Mouse (Mus musculus) limb, embryonic 14.5 days (tissue): ENCODE data around the gene Chd5. TPM values are rescaled to one million over a fixed set of nuclear protein-coding genes. Genes with fewer than 3 reads are reported as not detected.

ENCODE experiments used
- ATAC-seq: fragments of 200-750 bp; cut with Nextera tagmentation; 2 replicates; pipeline ENCODE4 v1.8.0; 2017; ENCODE audit warnings: low read depth, moderate number of reproducible peaks, moderate TSS enrichment; ENCODE audit not compliant: low FRiP score
- DNase-seq: peaks from one replicate; pipeline ENCODE4 v3.0.0-alpha.2; 2015; ENCODE audit warnings: low spot score
- H3K27ac ChIP-seq: fragments of 300-500 bp; sonication (generic); replicated peaks from 2 replicates; pipeline ENCODE4 v1.5.1; 2014; ENCODE audit warnings: low read depth, mild to moderate bottlenecking, low read length, moderate library complexity, mixed read lengths
- H3K27me3 ChIP-seq: fragments of 300-500 bp; sonication (generic); 2 replicates; pipeline ENCODE4 v1.6.1; 2014; ENCODE audit warnings: low read length, mixed read lengths; ENCODE audit not compliant: control insufficient read depth, insufficient read depth
- H3K36me3 ChIP-seq: fragments of 300-500 bp; sonication (generic); 2 replicates; pipeline ENCODE4 v1.6.1; 2014; ENCODE audit warnings: mild to moderate bottlenecking, low read length, moderate library complexity, mixed read lengths; ENCODE audit not compliant: control insufficient read depth, insufficient read depth
- H3K4me1 ChIP-seq: fragments of 300-500 bp; sonication (generic); 2 replicates; pipeline ENCODE4 v1.6.1; 2014; ENCODE audit warnings: antibody characterized with exemption, low read length, mixed read lengths; ENCODE audit not compliant: control insufficient read depth, insufficient read depth
- H3K4me2 ChIP-seq: fragments of 300-500 bp; sonication (generic); replicated peaks from 2 replicates; pipeline ENCODE4 v1.6.1; 2014; ENCODE audit warnings: low read depth, mild to moderate bottlenecking, low read length, moderate library complexity; ENCODE audit not compliant: severe bottlenecking
- H3K4me3 ChIP-seq: fragments of 300-500 bp; sonication (generic); replicated peaks from 2 replicates; pipeline ENCODE4 v1.5.1; 2014; ENCODE audit warnings: low read length
- H3K9ac ChIP-seq: fragments of 300-500 bp; sonication (generic); 2 replicates; pipeline ENCODE4 v1.6.1; 2014; ENCODE audit warnings: mild to moderate bottlenecking, low read depth, low read length, moderate library complexity; ENCODE audit not compliant: severe bottlenecking
- H3K9me3 ChIP-seq: fragments of 300-500 bp; sonication (generic); 2 replicates; pipeline ENCODE4 v1.6.1; 2016; ENCODE audit warnings: low read length; ENCODE audit not compliant: control insufficient read depth
- POLR2A ChIP-seq: fragments of 200-500 bp; IDR thresholded peaks from 2 replicates; pipeline ENCODE4 v1.8.0; 2012; ENCODE audit warnings: inconsistent platforms, mild to moderate bottlenecking, moderate library complexity, borderline replicate concordance; ENCODE audit not compliant: insufficient read depth, insufficient read length; ENCODE audit errors: extremely low read depth
- WGBS: fragments of 180-500 bp; shearing (Covaris S2); extraction: QIAGEN DNeasy Blood & Tissue Kit; methylation state at CpG from one replicate; pipeline ENCODE4 v1.1.7; 2014; 5-methylcytosine and 5-hydroxymethylcytosine counted together
- polyA plus RNA-seq, 2 experiments: library from polyadenylated mRNA; depleted of rRNA in 1 of 2; stranded (reverse) in 1 of 2; unstranded in 1 of 2; fragments of >200 nt; fragmentation: Nextera tagmentation in 1 of 2; extraction: Ambion mirVana in 1 of 2; gene quantifications; 2 replicates each; pipeline versions ENCODE4 v1.2.1 to v1.2.3; 2012 to 2014

The Chd5 gene
- polyA plus RNA-seq, 2 experiments: 0.07 to 0.83 TPM

DNA sequence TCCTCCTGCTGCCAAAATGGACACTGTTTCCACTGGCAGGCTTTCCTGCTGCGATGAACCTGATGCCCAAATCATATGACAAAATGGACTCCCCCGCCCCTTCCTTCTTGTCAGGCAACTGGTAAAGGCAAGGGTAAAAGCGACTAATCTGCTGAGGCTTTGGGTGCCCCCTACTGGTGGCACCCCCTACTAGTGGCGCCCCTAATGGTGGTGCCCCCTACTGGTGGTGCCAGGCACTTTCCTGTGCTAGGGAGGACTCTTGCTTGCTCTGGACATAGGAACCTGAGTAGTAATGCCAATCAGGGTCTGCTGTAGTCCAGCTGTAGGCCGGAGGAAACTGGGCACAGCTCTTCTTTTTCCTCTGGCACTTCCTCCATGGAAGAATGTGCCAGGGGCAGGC is 93.9 kb downstream of the Chd5 start:
- Histone ChIP-seq H3K27ac (no peak overlapping the region), H3K9me3 (no peaks in the 10 kb centered on the region), H3K4me2 (no peak overlapping the region), H3K4me1 (peaks cover 5% of the 10 kb centered on the region), H3K36me3 (no peaks in the 10 kb centered on the region), H3K27me3 (no peaks in the 10 kb centered on the region), H3K4me3 (no peak overlapping the region), H3K9ac (no peak overlapping the region)
- 55% methylated on average over 5 of the region's 5 CpGs for WGBS
- DNase-seq: no peak
- no peak for ATAC-seq
- TF ChIP-seq POLR2A: no peak

DNA sequence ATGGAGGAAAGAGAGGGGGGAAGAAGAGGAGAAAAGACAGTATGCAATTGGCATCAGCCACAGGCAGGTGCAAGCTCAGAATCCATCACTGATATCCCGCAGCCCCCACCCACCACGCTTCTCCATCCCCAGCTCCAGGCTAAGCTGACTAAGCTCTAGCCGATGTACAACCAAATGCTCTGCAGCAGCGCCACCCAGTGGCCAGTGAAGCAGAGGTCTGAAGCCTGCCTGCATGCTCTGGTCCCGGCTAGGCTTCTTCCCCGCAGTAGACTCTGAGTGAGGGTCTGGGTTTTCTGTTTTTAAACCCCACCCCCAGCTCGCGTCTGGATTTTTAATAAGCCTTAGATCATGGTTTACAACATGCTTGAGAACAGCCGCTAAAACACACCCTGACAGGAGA is 96.4 kb downstream of the Chd5 start:
- Histone ChIP-seq H3K27me3 (no peaks in the 10 kb centered on the region), H3K36me3 (no peaks in the 10 kb centered on the region), H3K9me3 (no peaks in the 10 kb centered on the region), H3K4me1 (peaks cover 5% of the 10 kb centered on the region), H3K4me2 (peak overlapping the region; percentile 50), H3K9ac (no peak overlapping the region), H3K4me3 (0 out of 2 replicates have a peak overlapping the region, but pooled peaks have one; percentile 7), H3K27ac (no peak overlapping the region)
- DNase-seq (peak; percentile 90), ATAC-seq (peak; percentile 90)
- no peak for TF ChIP-seq POLR2A
- WGBS: 0% methylated on average over 8 of the region's 9 CpGs

DNA sequence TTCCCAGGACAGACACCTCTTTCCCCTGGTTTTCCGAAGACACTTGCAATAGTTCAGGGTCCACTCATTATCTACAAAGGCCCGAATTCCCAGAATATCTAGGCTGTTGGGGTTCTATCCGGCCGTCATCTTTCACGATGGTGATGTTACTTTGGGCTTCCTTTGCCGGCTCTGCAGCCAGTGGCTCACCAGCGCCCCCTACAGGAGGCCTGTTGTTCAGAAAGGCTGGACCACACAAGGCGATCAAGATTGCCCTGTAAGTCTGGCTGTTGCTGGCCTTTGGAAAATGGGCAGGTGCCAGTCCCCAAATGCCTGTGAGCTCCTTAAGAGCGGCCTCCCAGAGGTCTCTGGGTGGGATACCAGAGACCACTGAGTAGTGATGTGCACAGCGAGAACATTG is 96.8 kb downstream of the Chd5 start:
- TF ChIP-seq POLR2A: no peak
- Histone ChIP-seq H3K9me3 (no peaks in the 10 kb centered on the region), H3K27ac (no peak overlapping the region), H3K9ac (no peak overlapping the region), H3K4me3 (0 out of 2 replicates have a peak overlapping the region, but pooled peaks have one; percentile 7), H3K4me1 (peaks cover 5% of the 10 kb centered on the region), H3K36me3 (no peaks in the 10 kb centered on the region), H3K4me2 (peak overlapping the region; percentile 50), H3K27me3 (no peaks in the 10 kb centered on the region)
- 11% methylated on average over 10 of the region's 10 CpGs for WGBS
- peak; percentile 23 for DNase-seq
- ATAC-seq: peak; percentile 56; the same call in 1 of the 2 replicates

Other genes starting within 250 kb of the Chd5 start
- 5.6 and 6.0 TPM in 2 replicates for gene Tnfrsf25, start 222.7 kb upstream of the Chd5 start, polyA plus RNA-seq (2012; rRNA removed)
- 1.0 TPM in 2 replicates for gene Tnfrsf25, start 222.7 kb upstream of the Chd5 start, polyA plus RNA-seq (2014; fragmentation: Nextera tagmentation; extraction: Ambion mirVana)
- 1.7 TPM in 2 replicates for gene Espn, start 186.3 kb upstream of the Chd5 start, polyA plus RNA-seq (2012; rRNA removed)
- gene Espn, start 186.3 kb upstream of the Chd5 start, polyA plus RNA-seq (2014; fragmentation: Nextera tagmentation; extraction: Ambion mirVana): 1.4 and 1.7 TPM in 2 replicates
- 0.03 and 0.04 TPM in 2 replicates for gene Hes2, start 179.8 kb upstream of the Chd5 start, polyA plus RNA-seq (2012; rRNA removed)
- gene Hes2, start 179.8 kb upstream of the Chd5 start, polyA plus RNA-seq (2014; fragmentation: Nextera tagmentation; extraction: Ambion mirVana): not detected in 2 replicates
- gene Acot7, start 160.5 kb upstream of the Chd5 start, polyA plus RNA-seq (2012; rRNA removed): 47.7 and 50.3 TPM in 2 replicates
- 47.3 and 48.4 TPM in 2 replicates for gene Acot7, start 160.5 kb upstream of the Chd5 start, polyA plus RNA-seq (2014; fragmentation: Nextera tagmentation; extraction: Ambion mirVana)
- gene Gpr153, start 64.4 kb upstream of the Chd5 start, polyA plus RNA-seq (2012; rRNA removed): 56.5 and 79.5 TPM in 2 replicates
- gene Gpr153, start 64.4 kb upstream of the Chd5 start, polyA plus RNA-seq (2014; fragmentation: Nextera tagmentation; extraction: Ambion mirVana): 28.6 and 33.0 TPM in 2 replicates
- gene Hes3, start 47.0 kb upstream of the Chd5 start, polyA plus RNA-seq (2012; rRNA removed): 0.03 and 0.13 TPM in 2 replicates
- not detected in 2 replicates for gene Hes3, start 47.0 kb upstream of the Chd5 start, polyA plus RNA-seq (2014; fragmentation: Nextera tagmentation; extraction: Ambion mirVana)
- 26.6 and 30.7 TPM in 2 replicates for gene Icmt, start 41.4 kb upstream of the Chd5 start, polyA plus RNA-seq (2012; rRNA removed)
- 27.6 and 32.7 TPM in 2 replicates for gene Icmt, start 41.4 kb upstream of the Chd5 start, polyA plus RNA-seq (2014; fragmentation: Nextera tagmentation; extraction: Ambion mirVana)
- 0.92 and 1.1 TPM in 2 replicates for gene Rnf207, start 19.7 kb upstream of the Chd5 start, polyA plus RNA-seq (2012; rRNA removed)
- 0.39 and 0.50 TPM in 2 replicates for gene Rnf207, start 19.7 kb upstream of the Chd5 start, polyA plus RNA-seq (2014; fragmentation: Nextera tagmentation; extraction: Ambion mirVana)
- 296 and 760 TPM in 2 replicates for gene Rpl22, start 12.9 kb upstream of the Chd5 start, polyA plus RNA-seq (2012; rRNA removed)
- gene Rpl22, start 12.9 kb upstream of the Chd5 start, polyA plus RNA-seq (2014; fragmentation: Nextera tagmentation; extraction: Ambion mirVana): 422 and 460 TPM in 2 replicates
- 4.6 and 6.9 TPM in 2 replicates for gene Nphp4, start 138.1 kb downstream of the Chd5 start, polyA plus RNA-seq (2012; rRNA removed)
- 2.2 and 3.1 TPM in 2 replicates for gene Nphp4, start 138.1 kb downstream of the Chd5 start, polyA plus RNA-seq (2014; fragmentation: Nextera tagmentation; extraction: Ambion mirVana)
- gene Kcnab2, start 139.2 kb downstream of the Chd5 start, polyA plus RNA-seq (2012; rRNA removed): 4.6 and 5.8 TPM in 2 replicates
- 7.1 and 7.2 TPM in 2 replicates for gene Kcnab2, start 139.2 kb downstream of the Chd5 start, polyA plus RNA-seq (2014; fragmentation: Nextera tagmentation; extraction: Ambion mirVana)